Mouse (Mus musculus) adrenal gland, postnatal 25 days (tissue): Measurements from ENCODE around the gene Akr1c19. TPM values are rescaled to one million over a fixed set of nuclear protein-coding genes. Genes with fewer than 3 reads are reported as not detected.
"Not testable (repeated sequence)": the region's sequence is repeated elsewhere in the genome, so short reads cannot be mapped to it uniquely, and the experiment has no call there.

Experiments used
- DNase-seq: peaks from one replicate; pipeline ENCODE4 v3.0.0; 2021; ENCODE audit warnings: mixed read lengths
- long read RNA-seq: library from polyadenylated mRNA; stranded (forward); transcript quantifications from one replicate; pipeline ENCODE4 v2.0.0, GENCODE M21; 2021
- total RNA-seq: library from RNA; stranded (reverse); gene quantifications from 2 replicates; pipeline ENCODE4 v1.2.3, GENCODE M21; 2021

The Akr1c19 gene
- 0.70 and 1.00 TPM in 2 replicates for total RNA-seq
- long read RNA-seq, transcript Akr1c19-201 (9 exons, 1,242 nt): major isoform, 44 of 50 reads
- long read RNA-seq, partial matches to known transcripts: 5 of 50 reads
- long read RNA-seq, other reads (novel, unspliced or antisense): 1 of 50 reads

- no peak for DNase-seq
These were observed at the start of gene Akr1c19 for GRCm38 (mm10) chr13:4228441-4228840. Gene Akr1c19, plus strand, starts transcription at chr13:4228700.

GRCm38 (mm10) chr13:4181321-4181720 lies 47.2 kb upstream of the Akr1c19 start:
- not testable (repeated sequence) for DNase-seq

GRCm38 (mm10) chr13:4183116-4183515 lies 45.4 kb upstream of the Akr1c19 start:
- no peak for DNase-seq

GRCm38 (mm10) chr13:4186641-4187411 lies 41.7 kb upstream of the Akr1c19 start:
- peak; percentile 21 for DNase-seq

DNA sequence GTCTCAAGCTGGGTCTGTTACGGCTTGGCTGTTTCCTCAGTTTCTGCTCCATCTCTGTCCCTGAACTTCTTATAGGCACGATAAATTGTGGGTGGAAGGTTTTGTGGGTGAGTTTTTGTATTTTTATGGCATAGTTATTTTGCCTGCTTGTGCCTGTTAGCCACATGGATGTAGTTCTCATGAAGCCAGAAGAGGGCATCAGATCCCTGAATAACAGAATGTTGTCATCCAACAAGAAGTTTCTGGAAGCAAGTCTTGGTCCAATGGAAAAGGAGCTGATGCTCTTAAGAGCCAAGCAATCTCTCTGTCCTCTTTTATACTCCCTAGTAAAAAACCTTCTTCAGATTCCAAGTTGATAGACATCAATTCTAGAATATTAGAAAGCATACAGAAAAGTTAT lies 40.3 kb upstream of the Akr1c19 start:
- no peak for DNase-seq

GRCm38 (mm10) chr13:4190904-4191303 lies 37.6 kb upstream of the Akr1c19 start, which contains the start of gene Akr1c13:
Gene Akr1c13, plus strand, starts transcription at chr13:4191150.
- no peak for DNase-seq

- DNase-seq: no peak
These were observed 36.0 kb upstream of the Akr1c19 start for GRCm38 (mm10) chr13:4192511-4192910.

DNA sequence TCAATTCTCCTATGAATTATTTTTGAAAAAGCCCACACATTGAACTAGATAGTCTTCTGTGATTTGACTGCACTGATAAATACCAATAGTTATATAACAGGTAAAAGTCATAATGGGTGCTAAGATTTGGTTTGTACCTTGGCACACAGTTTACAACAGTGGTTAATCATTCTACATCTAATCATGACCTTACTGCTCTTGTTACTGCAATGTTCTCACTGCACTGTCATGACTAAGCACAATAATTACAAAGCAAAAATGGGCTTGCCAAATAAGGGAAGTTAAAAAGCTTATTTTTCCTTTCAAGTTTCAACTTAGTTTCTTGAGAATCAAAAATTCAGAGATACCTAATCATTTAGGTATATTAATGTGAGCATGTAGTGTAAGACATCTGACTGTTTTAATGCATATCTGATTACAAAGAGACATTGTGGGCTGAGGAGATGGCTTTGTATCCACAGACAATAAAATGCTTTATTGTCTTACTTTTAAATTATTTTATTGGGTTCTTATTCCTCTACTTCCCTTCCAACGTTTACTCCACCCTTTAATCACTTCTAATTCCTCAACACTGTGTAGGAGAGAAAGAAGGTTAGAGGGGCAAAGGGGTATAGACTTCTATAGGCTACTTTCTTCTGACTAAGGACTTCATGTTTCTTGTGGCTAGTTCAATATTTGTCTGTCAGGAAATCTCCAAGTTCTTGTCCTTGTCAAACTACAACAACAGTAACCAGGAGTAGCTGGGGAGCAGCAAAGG lies 22.2 kb upstream of the Akr1c19 start:
- no peak for DNase-seq

- no peak for DNase-seq
These were observed 16.8 kb upstream of the Akr1c19 start for GRCm38 (mm10) chr13:4211560-4212299.

DNA sequence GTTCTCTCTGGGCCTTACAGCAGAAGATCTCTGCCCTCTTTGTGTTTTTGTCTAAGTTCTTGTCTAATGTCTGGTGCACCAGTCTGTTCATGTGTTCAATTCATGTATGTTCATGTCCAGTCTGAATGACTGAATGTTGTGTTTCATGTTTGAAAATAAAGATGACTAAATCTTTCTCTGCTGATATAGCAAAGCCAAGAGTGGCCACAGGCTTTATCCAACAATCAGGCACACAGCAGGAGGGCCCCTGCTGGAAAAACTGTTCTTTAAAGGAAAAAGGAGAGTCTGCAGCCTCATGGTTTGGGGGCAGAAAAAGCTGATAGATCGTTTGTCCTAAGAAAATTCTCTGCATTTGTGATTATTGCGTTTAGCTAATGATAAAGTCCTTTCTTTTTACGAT lies 16.2 kb upstream of the Akr1c19 start:
- DNase-seq: no peak

DNA sequence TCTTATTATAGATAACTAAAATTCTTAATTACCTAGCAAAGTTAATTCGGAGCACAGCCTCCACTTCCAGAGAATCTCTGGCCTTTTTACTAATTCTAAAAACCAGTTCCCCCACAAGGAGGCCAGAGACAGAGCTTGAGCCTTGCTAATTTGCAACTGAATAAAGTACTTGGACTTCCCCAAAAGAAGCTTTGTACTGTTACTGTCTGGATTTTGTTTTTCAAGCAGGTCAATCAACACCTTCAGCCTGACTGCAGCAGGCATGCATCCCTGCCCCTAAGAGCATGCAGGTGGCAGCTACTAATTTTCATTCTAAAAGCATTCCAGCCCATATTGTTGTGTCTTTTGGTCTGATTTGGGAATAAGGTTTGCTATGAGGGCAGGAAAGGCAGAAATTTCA lies 13.0 kb upstream of the Akr1c19 start:
- DNase-seq: not testable (repeated sequence)

DNA sequence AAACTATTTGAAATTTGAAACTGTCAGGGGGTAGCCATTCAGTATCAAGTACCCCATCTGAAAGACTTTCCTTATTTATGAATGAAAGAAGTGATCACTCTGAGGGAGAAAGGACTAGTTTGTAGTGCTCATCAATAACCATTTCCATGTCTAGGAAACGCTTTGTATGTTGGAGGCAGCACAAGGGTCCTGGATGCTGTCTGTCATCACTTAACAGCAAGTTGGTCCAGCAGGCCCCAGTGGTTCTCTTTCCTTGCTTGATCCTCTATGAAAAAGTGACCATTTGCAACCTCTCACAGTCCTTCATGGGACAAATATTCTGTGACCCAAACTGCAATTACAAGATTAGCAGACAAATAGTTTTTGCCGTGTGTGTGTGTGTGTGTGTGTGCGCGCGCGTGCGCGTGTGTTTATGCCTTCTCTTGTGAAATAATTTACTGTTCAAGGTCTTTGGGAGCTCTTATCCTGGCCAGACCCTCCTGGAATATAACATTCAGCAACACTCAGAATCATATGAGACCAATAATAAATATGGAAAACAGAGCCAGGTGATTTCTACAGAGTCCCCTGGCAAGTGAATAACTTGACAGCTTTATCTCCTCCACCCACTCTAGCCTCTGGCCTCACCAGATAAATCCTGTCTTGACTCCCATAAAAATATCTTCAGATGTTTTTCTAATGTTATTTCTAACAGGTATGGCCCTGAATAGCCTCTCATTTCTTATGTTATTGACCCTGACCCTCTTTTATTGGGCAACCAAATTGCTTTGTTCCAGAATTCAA lies 2.5 kb downstream of the Akr1c19 start:
- DNase-seq: no peak

GRCm38 (mm10) chr13:4233135-4233534 lies 4.6 kb downstream of the Akr1c19 start:
- no peak for DNase-seq

GRCm38 (mm10) chr13:4233536-4234172 lies 5.2 kb downstream of the Akr1c19 start:
- DNase-seq: no peak

DNA sequence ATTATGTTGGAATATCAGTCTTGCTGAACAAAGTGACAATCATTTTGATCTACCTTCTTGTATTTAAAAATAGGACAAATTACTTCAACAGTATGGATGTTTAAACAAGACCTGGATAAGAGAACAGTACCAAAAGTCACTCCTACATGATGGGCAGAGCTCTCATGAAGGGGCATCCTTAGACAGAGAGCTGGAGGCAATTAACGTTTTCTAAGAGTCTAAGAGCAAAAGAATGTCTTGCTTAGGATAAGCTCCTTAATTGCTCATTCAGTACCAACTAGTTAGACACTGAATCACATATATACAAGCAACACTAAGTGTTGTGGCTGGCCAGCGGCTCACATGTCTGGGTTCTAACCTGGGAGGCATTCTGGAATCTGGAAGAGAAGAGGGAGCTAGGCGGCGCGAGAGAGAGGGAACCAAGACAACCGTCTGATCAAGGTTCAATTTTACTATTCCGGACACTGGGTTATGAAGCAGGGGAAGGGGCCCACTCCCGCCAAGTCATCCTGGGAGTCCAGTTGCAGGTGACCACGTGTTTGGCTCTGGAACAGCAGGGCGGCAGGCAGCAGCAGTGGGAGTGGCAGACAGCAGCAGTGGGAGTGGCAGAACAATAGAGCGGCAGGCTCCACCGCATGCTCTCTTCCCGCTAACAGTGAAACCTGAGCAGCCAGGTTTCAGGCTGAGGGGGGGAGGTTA lies 16.5 kb downstream of the Akr1c19 start:
- DNase-seq: peak; percentile 20

GRCm38 (mm10) chr13:4249347-4249746 lies 20.8 kb downstream of the Akr1c19 start:
- DNase-seq: no peak

GRCm38 (mm10) chr13:4256894-4257293 lies 28.4 kb downstream of the Akr1c19 start:
- not testable (repeated sequence) for DNase-seq

DNA sequence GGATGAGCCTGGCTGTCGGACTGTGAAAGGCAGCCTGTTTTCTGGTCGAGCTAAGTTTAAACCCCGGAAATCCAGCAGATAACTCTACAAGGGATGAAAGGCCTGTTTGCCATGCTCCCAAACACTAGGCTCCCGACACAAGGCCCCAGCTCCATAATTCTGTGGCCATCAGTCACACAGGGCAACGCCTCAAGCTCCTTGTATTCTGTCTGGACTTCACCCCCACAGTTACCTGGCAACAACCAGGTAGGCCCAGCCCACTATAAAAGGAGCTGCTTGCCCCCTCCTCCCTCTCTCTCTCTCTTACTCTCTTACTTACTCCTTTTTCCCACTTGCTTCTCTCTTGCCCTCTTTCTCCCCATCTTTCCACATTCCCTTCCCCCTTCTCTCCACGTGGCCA lies 28.8 kb downstream of the Akr1c19 start:
- DNase-seq: no peak

GRCm38 (mm10) chr13:4264612-4265011 lies 36.1 kb downstream of the Akr1c19 start:
- no peak for DNase-seq

DNA sequence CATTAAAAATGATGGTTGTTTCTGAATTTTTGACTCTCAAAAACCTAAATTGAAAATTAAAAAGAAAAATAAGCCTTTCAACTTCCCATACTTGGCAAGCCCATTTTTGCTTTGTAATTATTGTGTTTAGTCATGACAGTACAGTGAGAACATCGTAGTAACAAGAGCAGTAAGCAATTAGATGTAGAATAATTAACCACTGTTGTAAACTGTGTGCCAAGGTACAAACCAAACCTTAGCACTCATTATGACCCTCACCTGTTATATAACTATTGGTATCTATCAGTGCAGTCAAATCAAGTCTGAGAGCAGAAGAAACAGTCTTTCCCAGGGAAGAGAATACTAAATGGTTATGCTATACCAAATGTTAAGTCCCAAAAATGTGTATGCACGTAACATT lies 36.5 kb downstream of the Akr1c19 start:
- no peak for DNase-seq

DNA sequence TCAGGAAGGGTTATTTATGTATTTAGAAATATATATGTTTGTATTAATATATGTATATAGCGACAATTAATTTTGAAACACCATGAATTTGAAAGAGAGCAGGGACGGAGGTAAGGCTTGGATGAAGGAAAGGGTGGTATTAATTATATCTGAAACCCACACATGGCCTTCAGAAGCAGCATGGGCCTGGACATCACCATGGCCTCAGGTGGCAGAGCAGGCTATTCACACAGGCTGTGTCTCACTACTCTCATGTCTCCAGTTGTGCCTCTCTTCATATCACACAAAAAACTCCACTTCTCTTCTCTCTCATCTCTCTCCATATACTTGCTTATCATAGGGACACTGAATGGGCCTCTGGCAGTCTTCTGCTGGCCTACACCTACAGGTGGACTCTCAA lies 37.0 kb downstream of the Akr1c19 start:
- not testable (repeated sequence) for DNase-seq
